Mouse (Mus musculus) layer of hippocampus, adult 8-10 months (tissue): ENCODE measurements around the gene Gm20449. TPM values are rescaled to one million over a fixed set of nuclear protein-coding genes. Genes with fewer than 3 reads are reported as not detected.
"Not testable (repeated sequence)": the region's sequence is repeated elsewhere in the genome, so short reads cannot be mapped to it uniquely, and the experiment has no call there.

Experiments
- DNase-seq, 2 experiments: peaks; one replicate each; pipeline ENCODE4 v3.0.0; 2022; ENCODE audit warnings: low spot score in 2 of 2
- total RNA-seq, 4 experiments: library from RNA; stranded (reverse); gene quantifications; 2 replicates each; pipeline ENCODE4 v1.2.4; 2022

The Gm20449 gene
- under 1 TPM; 0.19 to 0.53 (median 0.28) TPM for total RNA-seq

- DNase-seq: peak; percentile 98 to 100
Observed at GRCm38 (mm10) chr7:41499389-41500049, at the start of gene Gm20449, which contains the start of gene AW146154. Gene Gm20449 (minus strand): TSS chr7:41499417. Gene AW146154 (minus strand): TSS chr7:41499890.

GRCm38 (mm10) chr7:41512672-41513071 is 13.5 kb upstream of the Gm20449 start:
- DNase-seq: no peak

- no peak for DNase-seq
Observed at GRCm38 (mm10) chr7:41512207-41512606, 13.0 kb upstream of the Gm20449 start.

GRCm38 (mm10) chr7:41502402-41502801 is 3.2 kb upstream of the Gm20449 start:
- peak in 1 of 2 experiments; percentile 12 for DNase-seq

- DNase-seq: peak; percentile 71 to 72
Observed at GRCm38 (mm10) chr7:41500151-41500934, 1.1 kb upstream of the Gm20449 start.

GRCm38 (mm10) chr7:41499018-41499388 is 214 bp downstream of the Gm20449 start:
- not testable (repeated sequence) for DNase-seq

GRCm38 (mm10) chr7:41498464-41498863 is 753 bp downstream of the Gm20449 start:
- not testable (repeated sequence) for DNase-seq

GRCm38 (mm10) chr7:41497871-41498270 is 1.3 kb downstream of the Gm20449 start:
- no peak for DNase-seq

- no peak for DNase-seq
Observed at GRCm38 (mm10) chr7:41451864-41452263, 47.4 kb downstream of the Gm20449 start.

- not testable (repeated sequence) for DNase-seq
Observed at GRCm38 (mm10) chr7:41448596-41448995, 50.6 kb downstream of the Gm20449 start, which contains the start of gene Vmn2r57. Gene Vmn2r57 (minus strand): TSS chr7:41448696.

GRCm38 (mm10) chr7:41394130-41394529 is 105.1 kb downstream of the Gm20449 start:
- no peak for DNase-seq

GRCm38 (mm10) chr7:41393048-41393971 is 105.9 kb downstream of the Gm20449 start, which contains the start of gene AI987944:
Gene AI987944 (minus strand): TSS chr7:41393379.
- peak; percentile 80 to 84 for DNase-seq

Other genes with a start within 250 kb of the Gm20449 start
- 10 to 100 TPM; 11.9 to 14.4 (median 13.3) TPM for gene AI987944, start 106.0 kb downstream of the Gm20449 start, total RNA-seq
- gene Vmn2r57, start 50.7 kb downstream of the Gm20449 start, total RNA-seq: under 1 TPM; 0.55 to 0.73 (median 0.60) TPM
- gene AW146154, start 473 bp upstream of the Gm20449 start, total RNA-seq: 10 to 100 TPM in 3 of 4 experiments, 1 to 10 TPM in 1; 9.8 to 12.3 (median 11.8) TPM
- gene Gm6871, start 74.2 kb upstream of the Gm20449 start, total RNA-seq: not detected
- 10 to 100 TPM; 30.6 to 39.8 (median 35.0) TPM for gene 2610021A01Rik, start 99.8 kb upstream of the Gm20449 start, total RNA-seq
- gene Zfp788, start 133.8 kb upstream of the Gm20449 start, total RNA-seq: 10 to 100 TPM; 32.0 to 38.7 (median 37.5) TPM